Comparison of ENCODE assay signal across 7 mouse cellular contexts in genomic region chr4:32303674-32304073, GRCm38 (mm10).
DNase-seq lines count a peak whose midpoint lies in the region; ATAC-seq and TF ChIP-seq lines count a peak whose summit lies in the region.

No protein-coding gene starts in this region.

- peak overlapping the region; percentile 16 for H3K4me3 ChIP-seq in forebrain, embryonic 10.5 days
- H3K4me3 ChIP-seq in heart, embryonic 12.5 days = peak overlapping the region; percentile 26; the same call in 1 of the 2 replicates
- H3K4me3 ChIP-seq in kidney, embryonic 16.5 days (ENCODE audit: low read length) = no peak overlapping the region
- H3K4me3 ChIP-seq in limb, embryonic 14.5 days (replicated peaks; ENCODE audit: low read length) = 0 out of 2 replicates have a peak overlapping the region, but pooled peaks have one; percentile 20
- no peak overlapping the region for H3K4me3 ChIP-seq in midbrain, embryonic 15.5 days
- H3K4me3 ChIP-seq in stomach, postnatal 0 days (ENCODE audit: low read depth, low read length) = no peak overlapping the region

- ATAC-seq in cerebellum, adult (ENCODE audit: insufficient number of reproducible peaks, low FRiP score, low TSS enrichment) = peak; percentile 86
- peak; percentile 82 for ATAC-seq in heart, embryonic 12.5 days (ENCODE audit: insufficient number of reproducible peaks, low FRiP score)
- ATAC-seq in kidney, embryonic 16.5 days (ENCODE audit: low FRiP score, low TSS enrichment) = peak; percentile 83
- peak; percentile 71 for ATAC-seq in limb, embryonic 14.5 days (ENCODE audit: low FRiP score, low read depth)
- peak; percentile 77 for ATAC-seq in midbrain, embryonic 15.5 days (replicated peaks)
- peak; percentile 80 for ATAC-seq in stomach, postnatal 0 days (ENCODE audit: low FRiP score, low TSS enrichment)

- H3K36me3 ChIP-seq in forebrain, embryonic 10.5 days (replicated peaks) = no peaks in the 10 kb centered on the region
- no peaks in the 10 kb centered on the region for H3K36me3 ChIP-seq in heart, embryonic 12.5 days
- H3K36me3 ChIP-seq in kidney, embryonic 16.5 days (ENCODE audit: insufficient read depth, low read length) = no peaks in the 10 kb centered on the region
- no peaks in the 10 kb centered on the region for H3K36me3 ChIP-seq in limb, embryonic 14.5 days (ENCODE audit: control insufficient read depth, insufficient read depth, low read length)
- no peaks in the 10 kb centered on the region for H3K36me3 ChIP-seq in midbrain, embryonic 15.5 days (replicated peaks)
- H3K36me3 ChIP-seq in stomach, postnatal 0 days (ENCODE audit: control insufficient read depth, insufficient read depth, low read length) = no peaks in the 10 kb centered on the region

- H3K27ac ChIP-seq in forebrain, embryonic 10.5 days = peak overlapping the region; percentile 85
- peak overlapping the region; percentile 99 for H3K27ac ChIP-seq in heart, embryonic 12.5 days (ENCODE audit: poor library complexity, severe bottlenecking)
- peak overlapping the region; percentile 87 for H3K27ac ChIP-seq in kidney, embryonic 16.5 days (ENCODE audit: low read length)
- peak overlapping the region; percentile 84 for H3K27ac ChIP-seq in limb, embryonic 14.5 days (replicated peaks; ENCODE audit: low read depth, low read length)
- peak overlapping the region; percentile 81 for H3K27ac ChIP-seq in midbrain, embryonic 15.5 days
- peak overlapping the region; percentile 61 for H3K27ac ChIP-seq in stomach, postnatal 0 days (replicated peaks)

- no peaks in the 10 kb centered on the region for H3K27me3 ChIP-seq in forebrain, embryonic 10.5 days (ENCODE audit: poor library complexity, severe bottlenecking)
- H3K27me3 ChIP-seq in heart, embryonic 12.5 days (replicated peaks) = no peaks in the 10 kb centered on the region
- no peaks in the 10 kb centered on the region for H3K27me3 ChIP-seq in kidney, embryonic 16.5 days (ENCODE audit: insufficient read depth, low read length)
- no peaks in the 10 kb centered on the region for H3K27me3 ChIP-seq in limb, embryonic 14.5 days (ENCODE audit: control insufficient read depth, insufficient read depth, low read length)
- no peaks in the 10 kb centered on the region for H3K27me3 ChIP-seq in midbrain, embryonic 15.5 days (replicated peaks)
- no peaks in the 10 kb centered on the region for H3K27me3 ChIP-seq in stomach, postnatal 0 days (ENCODE audit: control insufficient read depth, insufficient read depth, low read length)

- no peak for TF ChIP-seq POLR2A in limb, embryonic 14.5 days (IDR thresholded peaks at IDR 0.05; ENCODE audit: borderline replicate concordance, extremely low read depth, insufficient read depth, insufficient read length)

- peak; percentile 73 for DNase-seq in forebrain, embryonic 10.5 days (ENCODE audit: extremely low spot score, low spot score)
- peak; percentile 98 for DNase-seq in limb, embryonic 14.5 days (ENCODE audit: low spot score)
- peak; percentile 78 for DNase-seq in stomach, postnatal 0 days (ENCODE audit: low spot score)

- 2% methylated on average over 8 of the region's 8 CpGs for WGBS in forebrain, embryonic 10.5 days
- 1% methylated on average over 8 of the region's 8 CpGs for WGBS in heart, embryonic 12.5 days
- WGBS in kidney, embryonic 16.5 days = under 1% methylated on average over 8 of the region's 8 CpGs
- 3% methylated on average over 8 of the region's 8 CpGs for WGBS in limb, embryonic 14.5 days
- 2% methylated on average over 8 of the region's 8 CpGs for WGBS in midbrain, embryonic 15.5 days
- 2% methylated on average over 8 of the region's 8 CpGs for WGBS in stomach, postnatal 0 days

- H3K9me3 ChIP-seq in forebrain, embryonic 10.5 days = no peaks in the 10 kb centered on the region
- H3K9me3 ChIP-seq in heart, embryonic 12.5 days (replicated peaks) = no peaks in the 10 kb centered on the region
- no peaks in the 10 kb centered on the region for H3K9me3 ChIP-seq in kidney, embryonic 16.5 days (ENCODE audit: low read length)
- H3K9me3 ChIP-seq in limb, embryonic 14.5 days (ENCODE audit: control insufficient read depth, low read length) = no peaks in the 10 kb centered on the region
- H3K9me3 ChIP-seq in midbrain, embryonic 15.5 days = no peaks in the 10 kb centered on the region
- H3K9me3 ChIP-seq in stomach, postnatal 0 days (ENCODE audit: control insufficient read depth, low read length) = no peaks in the 10 kb centered on the region

- H3K4me2 ChIP-seq in heart, embryonic 12.5 days = peak overlapping the region; percentile 65
- peak overlapping the region; percentile 45 for H3K4me2 ChIP-seq in kidney, embryonic 16.5 days (replicated peaks; ENCODE audit: low read depth, low read length)
- H3K4me2 ChIP-seq in limb, embryonic 14.5 days (replicated peaks; ENCODE audit: low read depth, low read length, severe bottlenecking) = peak overlapping the region; percentile 49
- peak overlapping the region; percentile 17; the same call in 1 of the 2 replicates for H3K4me2 ChIP-seq in midbrain, embryonic 15.5 days
- peak overlapping the region; percentile 47 for H3K4me2 ChIP-seq in stomach, postnatal 0 days (replicated peaks; ENCODE audit: low read depth)

- H3K9ac ChIP-seq in heart, embryonic 12.5 days = peak overlapping the region; percentile 56; the same call in 1 of the 2 replicates
- H3K9ac ChIP-seq in kidney, embryonic 16.5 days (replicated peaks; ENCODE audit: low read length) = peak overlapping the region; percentile 42; the same call in 1 of the 2 replicates
- no peak overlapping the region; the same call in 1 of the 2 replicates for H3K9ac ChIP-seq in limb, embryonic 14.5 days (ENCODE audit: low read depth, low read length, severe bottlenecking)
- no peak overlapping the region for H3K9ac ChIP-seq in midbrain, embryonic 15.5 days
- H3K9ac ChIP-seq in stomach, postnatal 0 days (ENCODE audit: low read length) = no peak overlapping the region

- no peak for TF ChIP-seq CTCF in stomach, postnatal 0 days (IDR thresholded peaks at IDR 0.05; ENCODE audit: low read depth)

- no peak for TF ChIP-seq EP300 in stomach, postnatal 0 days (optimal IDR thresholded peaks at IDR 0.05)

- peaks cover 58% of the 10 kb centered on the region for H3K4me1 ChIP-seq in forebrain, embryonic 10.5 days
- H3K4me1 ChIP-seq in heart, embryonic 12.5 days (replicated peaks) = peaks cover 81% of the 10 kb centered on the region
- peaks cover 56% of the 10 kb centered on the region for H3K4me1 ChIP-seq in kidney, embryonic 16.5 days (ENCODE audit: insufficient read depth, low read length)
- H3K4me1 ChIP-seq in limb, embryonic 14.5 days (ENCODE audit: control insufficient read depth, insufficient read depth, low read length) = peaks cover 45% of the 10 kb centered on the region
- peaks cover 54% of the 10 kb centered on the region for H3K4me1 ChIP-seq in midbrain, embryonic 15.5 days
- peaks cover 5% of the 10 kb centered on the region for H3K4me1 ChIP-seq in stomach, postnatal 0 days (replicated peaks; ENCODE audit: control insufficient read depth, insufficient read depth)

Comparison
In these comparisons a context has a peak if more than half of its experiments do, and no peak if none do; other contexts are left out.
1. H3K4me3 ChIP-seq: peak in forebrain, embryonic 10.5 days (single experiment), heart, embryonic 12.5 days (single experiment) and limb, embryonic 14.5 days (single experiment); none in kidney, embryonic 16.5 days (single experiment), midbrain, embryonic 15.5 days (single experiment) and stomach, postnatal 0 days (single experiment).
2. H3K9ac ChIP-seq: peak in heart, embryonic 12.5 days (single experiment) and kidney, embryonic 16.5 days (single experiment); none in limb, embryonic 14.5 days (single experiment), midbrain, embryonic 15.5 days (single experiment) and stomach, postnatal 0 days (single experiment).
3. Peak in every context shown above with its lines, with median percentiles within 50 percentile points of each other: ATAC-seq, DNase-seq, H3K27ac ChIP-seq and H3K4me2 ChIP-seq.